Mouse (Mus musculus): ENCODE data around the gene Myom3. TPM values are rescaled to one million over a fixed set of nuclear protein-coding genes. Genes with fewer than 3 reads are reported as not detected.

The Myom3 gene
- polyA plus RNA-seq, 1 experiment from 2014 or later: not detected

DNA sequence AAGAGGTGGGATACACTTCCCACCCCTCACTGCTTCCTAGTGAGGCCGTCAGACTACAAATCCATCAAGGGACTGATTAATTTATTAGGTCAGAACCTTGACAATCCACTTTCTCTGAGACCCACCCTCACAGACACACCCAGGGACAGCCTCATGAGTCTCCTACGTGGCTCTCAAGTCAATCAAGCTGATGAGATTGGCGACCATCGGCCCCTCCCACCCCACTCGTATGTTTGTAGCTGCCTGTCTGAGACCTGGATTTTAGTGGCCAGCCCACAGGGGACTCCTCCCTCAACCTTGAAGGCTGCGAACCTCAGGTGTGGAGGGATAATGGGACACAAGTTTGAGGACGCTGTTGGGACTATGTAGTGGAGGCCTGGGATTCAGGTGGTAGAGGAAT is 20.4 kb upstream of the Myom3 start:
- no peaks in the 10 kb centered on the region for H3K27me3 ChIP-seq (ENCODE audit: insufficient read depth, poor library complexity, severe bottlenecking)
- peaks cover 11% of the 10 kb centered on the region; the same call in 1 of the 2 replicates for H3K9me3 ChIP-seq
- H3K36me3 ChIP-seq: no peaks in the 10 kb centered on the region
- H3K4me1 ChIP-seq (replicated peaks): peaks cover 20% of the 10 kb centered on the region
- DNase-seq (ENCODE audit: low spot score): no peak
- H3K27ac ChIP-seq: no peak overlapping the region
- WGBS: 77% methylated on average over 7 of the region's 7 CpGs
- H3K4me3 ChIP-seq: no peak overlapping the region

- Histone ChIP-seq H3K27ac (no peak overlapping the region), H3K36me3 (no peaks in the 10 kb centered on the region), H3K9me3 (0 out of 2 replicates have a peak, but pooled peaks cover 6% of the 10 kb centered on the region), H3K4me1 (replicated peaks) (peaks cover 25% of the 10 kb centered on the region), H3K4me3 (no peak overlapping the region), H3K27me3 (ENCODE audit: insufficient read depth, poor library complexity, severe bottlenecking) (no peaks in the 10 kb centered on the region)
- 94% methylated on average over 14 of the region's 14 CpGs for WGBS
- no peak for DNase-seq (ENCODE audit: low spot score)
Measured at GRCm38 (mm10) chr4:135739672-135740071, 19.8 kb upstream of the Myom3 start.

DNA sequence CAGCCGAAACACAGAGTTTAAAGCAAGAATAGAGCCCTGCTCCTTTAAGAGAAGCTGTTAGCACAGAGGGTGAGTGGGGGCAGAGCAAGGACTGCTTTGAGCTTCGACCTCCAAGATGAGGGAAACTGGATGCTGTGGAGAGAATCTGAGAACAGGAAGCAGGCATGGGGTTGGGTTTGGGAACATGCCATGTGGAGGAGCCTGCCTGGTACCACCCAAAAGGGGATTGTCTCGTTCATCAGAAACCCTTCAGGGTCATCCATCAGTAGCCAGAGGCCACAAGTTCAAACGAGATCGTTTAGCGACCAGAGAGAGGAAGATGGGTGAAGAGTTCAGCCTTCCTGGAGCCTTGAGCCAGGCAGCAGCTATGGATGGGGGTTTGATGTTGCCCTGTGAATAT is 16.0 kb upstream of the Myom3 start:
- 54% methylated on average over 6 of the region's 6 CpGs for WGBS

DNA sequence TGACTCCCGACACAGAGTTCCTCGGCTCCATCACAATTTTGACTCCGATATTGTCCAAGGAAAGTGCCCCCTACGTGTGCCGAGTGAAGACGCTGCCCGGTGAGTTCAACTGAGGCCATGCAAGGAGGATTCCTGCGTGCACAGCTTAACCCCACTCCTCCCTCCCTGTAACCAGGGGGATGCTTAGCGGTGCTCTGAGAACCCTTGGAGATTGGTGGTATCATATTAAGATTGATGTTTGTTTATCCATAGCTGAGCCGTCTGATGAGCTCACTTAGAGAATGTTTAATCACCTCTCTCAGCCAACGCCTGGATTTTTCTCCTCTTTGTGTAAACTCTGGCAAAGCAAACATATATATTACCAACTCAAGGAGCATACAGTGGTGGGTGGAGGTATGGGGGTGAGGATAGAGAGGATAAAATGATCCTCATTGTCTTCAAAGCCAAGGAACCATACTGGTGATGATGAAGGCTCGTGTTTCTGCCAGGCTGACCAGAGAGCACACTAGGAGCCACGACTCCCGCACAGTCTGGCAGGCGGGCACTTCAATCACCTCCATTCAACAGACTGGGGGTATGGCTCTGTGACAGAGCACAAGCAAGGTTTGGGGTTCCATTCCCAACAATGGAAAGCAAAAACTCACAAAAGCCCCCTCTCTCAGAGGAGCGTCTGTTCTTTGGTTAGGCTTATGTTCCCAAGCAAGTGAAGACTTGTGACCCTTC is 14.6 kb upstream of the Myom3 start:
- Histone ChIP-seq H3K4me3 (no peak overlapping the region), H3K27ac (no peak overlapping the region), H3K27me3 (ENCODE audit: insufficient read depth, poor library complexity, severe bottlenecking) (no peaks in the 10 kb centered on the region), H3K4me1 (replicated peaks) (peaks cover 39% of the 10 kb centered on the region), H3K36me3 (no peaks in the 10 kb centered on the region), H3K9me3 (no peaks in the 10 kb centered on the region)
- DNase-seq (ENCODE audit: low spot score): no peak
- 72% methylated on average over 16 of the region's 16 CpGs for WGBS

More for the DNA sequence above, 16.0 kb upstream of the Myom3 start:
- Histone ChIP-seq H3K4me1 (replicated peaks) (peaks cover 48% of the 10 kb centered on the region), H3K27ac (no peak overlapping the region), H3K27me3 (ENCODE audit: insufficient read depth, poor library complexity, severe bottlenecking) (no peaks in the 10 kb centered on the region), H3K4me3 (no peak overlapping the region), H3K9me3 (no peaks in the 10 kb centered on the region), H3K36me3 (no peaks in the 10 kb centered on the region)
- DNase-seq (ENCODE audit: low spot score): no peak

DNA sequence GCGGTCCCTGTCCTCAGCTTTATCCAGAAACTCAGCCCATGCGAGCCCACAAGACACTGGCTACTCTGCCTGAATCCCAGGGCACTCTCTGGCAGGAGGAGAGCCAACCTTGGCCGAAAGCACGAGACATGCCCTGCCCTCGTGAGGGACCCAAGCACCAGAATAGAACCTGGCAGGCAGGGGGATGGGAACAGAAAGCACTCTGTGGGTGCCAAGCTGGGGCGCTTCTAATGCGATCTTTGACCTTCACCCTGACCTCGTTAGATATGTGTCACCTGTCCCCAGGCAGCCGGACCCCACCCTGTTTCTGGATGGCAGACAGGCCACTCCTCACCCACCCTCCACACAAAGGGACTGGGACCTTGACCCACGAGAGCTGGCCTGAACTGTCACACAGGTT is 13.9 kb upstream of the Myom3 start:
- Histone ChIP-seq H3K27ac (no peak overlapping the region), H3K4me3 (no peak overlapping the region), H3K27me3 (ENCODE audit: insufficient read depth, poor library complexity, severe bottlenecking) (no peaks in the 10 kb centered on the region), H3K36me3 (no peaks in the 10 kb centered on the region), H3K9me3 (no peaks in the 10 kb centered on the region), H3K4me1 (replicated peaks) (peaks cover 39% of the 10 kb centered on the region)
- no peak for DNase-seq (ENCODE audit: low spot score)
- WGBS: 80% methylated on average over 10 of the region's 10 CpGs

GRCm38 (mm10) chr4:135750896-135751295 is 8.6 kb upstream of the Myom3 start:
- Histone ChIP-seq H3K4me3 (no peak overlapping the region), H3K9me3 (peaks cover 10% of the 10 kb centered on the region), H3K4me1 (replicated peaks) (peaks cover 14% of the 10 kb centered on the region), H3K27me3 (ENCODE audit: insufficient read depth, poor library complexity, severe bottlenecking) (no peaks in the 10 kb centered on the region), H3K27ac (no peak overlapping the region), H3K36me3 (no peaks in the 10 kb centered on the region)
- no peak for DNase-seq (ENCODE audit: low spot score)
- WGBS: 81% methylated on average over 8 of the region's 8 CpGs

GRCm38 (mm10) chr4:135752106-135752778 is 7.3 kb upstream of the Myom3 start:
- 0 out of 2 replicates have a peak, but pooled peaks cover 3% of the 10 kb centered on the region for H3K4me1 ChIP-seq (replicated peaks)
- no peak overlapping the region for H3K27ac ChIP-seq
- no peak overlapping the region for H3K4me3 ChIP-seq
- H3K27me3 ChIP-seq (ENCODE audit: insufficient read depth, poor library complexity, severe bottlenecking): no peaks in the 10 kb centered on the region
- no peak for DNase-seq (ENCODE audit: low spot score)
- WGBS: 84% methylated on average over 7 of the region's 7 CpGs
- H3K36me3 ChIP-seq: no peaks in the 10 kb centered on the region
- peaks cover 10% of the 10 kb centered on the region for H3K9me3 ChIP-seq

GRCm38 (mm10) chr4:135752779-135753164 is 6.7 kb upstream of the Myom3 start:
- Histone ChIP-seq H3K9me3 (peaks cover 10% of the 10 kb centered on the region), H3K4me3 (no peak overlapping the region), H3K36me3 (no peaks in the 10 kb centered on the region), H3K4me1 (replicated peaks) (0 out of 2 replicates have a peak, but pooled peaks cover 3% of the 10 kb centered on the region), H3K27ac (no peak overlapping the region), H3K27me3 (ENCODE audit: insufficient read depth, poor library complexity, severe bottlenecking) (no peaks in the 10 kb centered on the region)
- no peak for DNase-seq (ENCODE audit: low spot score)
- 91% methylated on average over 8 of the region's 8 CpGs for WGBS

DNA sequence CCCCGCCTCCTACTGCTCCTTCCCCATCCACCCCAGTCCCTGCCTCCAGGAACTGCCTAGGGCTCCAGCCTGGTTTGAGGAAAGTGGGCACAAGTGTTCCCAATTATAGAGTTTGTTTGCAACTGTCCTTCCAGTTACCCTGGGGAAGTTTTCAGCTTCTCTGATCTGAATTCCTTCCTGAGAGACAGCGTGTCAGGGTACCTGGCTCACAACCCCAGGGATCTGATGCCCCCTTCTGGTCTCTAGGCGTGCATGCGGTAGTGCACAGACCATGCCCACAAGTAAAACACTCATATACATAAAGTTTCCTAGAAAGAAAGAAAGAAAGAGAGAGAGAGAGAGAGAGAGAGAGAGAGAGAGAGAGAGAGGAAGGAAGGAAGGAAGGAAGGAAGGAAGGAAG is 1.2 kb upstream of the Myom3 start:
- DNase-seq (ENCODE audit: low spot score): no peak
- Histone ChIP-seq H3K36me3 (no peaks in the 10 kb centered on the region), H3K4me3 (no peak overlapping the region), H3K4me1 (replicated peaks) (peaks cover 34% of the 10 kb centered on the region), H3K9me3 (peaks cover 10% of the 10 kb centered on the region), H3K27ac (no peak overlapping the region), H3K27me3 (ENCODE audit: insufficient read depth, poor library complexity, severe bottlenecking) (peaks cover 10% of the 10 kb centered on the region; the same call in 1 of the 2 replicates)
- WGBS: 31% methylated on average over 4 of the region's 4 CpGs

DNA sequence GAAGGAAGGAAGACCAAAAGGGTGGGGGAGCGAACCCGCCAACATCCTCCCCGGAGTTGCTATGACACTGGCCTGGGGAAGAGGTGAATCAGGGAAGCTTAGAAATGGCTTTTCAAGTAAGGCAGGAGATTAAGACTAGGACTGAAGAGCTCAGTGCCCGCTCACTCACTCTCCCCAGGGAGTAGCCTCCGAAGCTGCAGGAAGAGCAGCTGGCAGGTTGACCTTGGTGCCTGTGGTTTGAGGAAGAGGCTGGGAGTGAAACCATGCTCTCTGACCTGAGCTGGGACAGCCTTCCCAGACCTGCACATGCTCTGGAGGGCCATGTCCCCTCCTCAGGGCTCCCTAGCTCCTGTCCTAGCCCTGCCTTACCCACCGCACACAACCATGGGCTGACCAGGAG is 690 bp upstream of the Myom3 start:
- H3K36me3 ChIP-seq: no peaks in the 10 kb centered on the region
- H3K4me1 ChIP-seq (replicated peaks): peaks cover 36% of the 10 kb centered on the region
- 44% methylated on average over 6 of the region's 6 CpGs for whole genome bisulfite sequencing
- peaks cover 9% of the 10 kb centered on the region for H3K9me3 ChIP-seq
- DNase-seq (ENCODE audit: low spot score): no peak
- H3K27me3 ChIP-seq (ENCODE audit: insufficient read depth, poor library complexity, severe bottlenecking): peaks cover 10% of the 10 kb centered on the region; the same call in 1 of the 2 replicates
- no peak overlapping the region for H3K27ac ChIP-seq
- no peak overlapping the region for H3K4me3 ChIP-seq

DNA sequence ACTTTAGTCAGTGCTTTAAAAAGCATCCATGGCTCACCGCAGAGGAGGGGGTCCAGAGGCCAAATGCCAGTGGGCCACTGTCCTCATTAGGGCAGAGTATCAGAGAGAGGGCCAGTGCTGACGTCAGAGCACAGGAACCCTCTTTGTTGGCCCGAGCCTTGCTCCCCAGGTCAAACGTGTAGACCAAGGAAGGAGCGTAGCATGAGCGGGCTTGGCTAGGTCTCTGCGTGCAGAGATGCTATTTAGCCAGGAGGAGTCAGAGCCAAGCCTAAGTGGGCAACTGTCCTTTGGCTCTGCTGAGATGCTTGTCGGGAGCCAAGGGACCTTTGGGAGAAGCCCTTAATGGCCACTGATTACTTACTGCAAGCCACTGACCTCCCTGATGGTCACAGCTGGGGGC is 1.5 kb downstream of the Myom3 start:
- 73% methylated on average over 8 of the region's 8 CpGs for WGBS
- no peak overlapping the region for H3K27ac ChIP-seq
- H3K36me3 ChIP-seq: no peaks in the 10 kb centered on the region
- H3K4me1 ChIP-seq (replicated peaks): peaks cover 39% of the 10 kb centered on the region
- H3K9me3 ChIP-seq: no peaks in the 10 kb centered on the region
- no peak overlapping the region for H3K4me3 ChIP-seq
- no peak for DNase-seq (ENCODE audit: low spot score)
- H3K27me3 ChIP-seq (ENCODE audit: insufficient read depth, poor library complexity, severe bottlenecking): peaks cover 10% of the 10 kb centered on the region; the same call in 1 of the 2 replicates

DNA sequence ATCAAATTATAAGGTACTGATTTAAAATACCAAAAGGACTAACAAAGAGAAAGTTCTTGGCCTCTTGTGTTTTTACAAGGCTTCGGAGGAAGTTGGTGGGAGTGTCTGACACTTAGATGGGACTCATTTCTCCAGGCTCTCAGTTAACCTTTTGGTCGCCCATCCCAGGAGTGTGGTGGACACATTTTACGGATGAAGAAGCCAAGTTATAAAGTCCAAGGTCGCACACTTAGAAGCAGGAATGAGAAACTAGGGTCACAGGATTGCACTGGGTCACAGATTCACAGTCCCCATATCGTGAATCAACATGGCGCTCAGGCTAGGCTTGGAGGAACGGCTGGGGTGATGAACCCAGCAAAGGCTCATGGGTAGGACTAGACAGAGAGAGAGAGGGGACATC is 2.1 kb downstream of the Myom3 start:
- peaks cover 39% of the 10 kb centered on the region for H3K4me1 ChIP-seq (replicated peaks)
- no peak for DNase-seq (ENCODE audit: low spot score)
- 86% methylated on average over 7 of the region's 7 CpGs for WGBS
- no peaks in the 10 kb centered on the region for H3K9me3 ChIP-seq
- H3K27ac ChIP-seq: 0 out of 2 replicates have a peak overlapping the region, but pooled peaks have one; percentile 36
- H3K27me3 ChIP-seq (ENCODE audit: insufficient read depth, poor library complexity, severe bottlenecking): peaks cover 10% of the 10 kb centered on the region; the same call in 1 of the 2 replicates
- no peak overlapping the region for H3K4me3 ChIP-seq
- no peaks in the 10 kb centered on the region for H3K36me3 ChIP-seq

GRCm38 (mm10) chr4:135762251-135762906 is 2.9 kb downstream of the Myom3 start:
- Histone ChIP-seq H3K36me3 (no peaks in the 10 kb centered on the region), H3K4me3 (peak overlapping the region; percentile 44), H3K27ac (peak overlapping the region; percentile 36; the same call in 1 of the 2 replicates), H3K9me3 (no peaks in the 10 kb centered on the region), H3K27me3 (ENCODE audit: insufficient read depth, poor library complexity, severe bottlenecking) (peaks cover 10% of the 10 kb centered on the region; the same call in 1 of the 2 replicates), H3K4me1 (replicated peaks) (peaks cover 39% of the 10 kb centered on the region)
- 9% methylated on average over 19 of the region's 19 CpGs for WGBS
- peak; percentile 78 for DNase-seq (ENCODE audit: low spot score)

All from hindbrain, embryonic 10.5 days (tissue).